Mouse (Mus musculus) adrenal gland, postnatal 36 days (tissue): ENCODE results near the gene Mapk13. TPM values are rescaled to one million over a fixed set of nuclear protein-coding genes. Genes with fewer than 3 reads are reported as not detected.
"Not testable (repeated sequence)": the region's sequence is repeated elsewhere in the genome, so short reads cannot be mapped to it uniquely, and the experiment has no call there.

Experiments used
- DNase-seq, 2 experiments: peaks; one replicate each; pipeline ENCODE4 v3.0.0; 2021; ENCODE audit warnings: mixed read lengths in 1 of 2
- total RNA-seq, 2 experiments: library from RNA; stranded (reverse); gene quantifications; 2 replicates each; pipeline ENCODE4 v1.2.3; 2021

Mapk13 gene
- total RNA-seq, 2 experiments from 2014 or later, result 77.9 to 267 TPM

- no peak for DNase-seq
Observed at GRCm38 (mm10) chr17:28814529-28815097, 45.5 kb downstream of the Mapk13 start.

DNA sequence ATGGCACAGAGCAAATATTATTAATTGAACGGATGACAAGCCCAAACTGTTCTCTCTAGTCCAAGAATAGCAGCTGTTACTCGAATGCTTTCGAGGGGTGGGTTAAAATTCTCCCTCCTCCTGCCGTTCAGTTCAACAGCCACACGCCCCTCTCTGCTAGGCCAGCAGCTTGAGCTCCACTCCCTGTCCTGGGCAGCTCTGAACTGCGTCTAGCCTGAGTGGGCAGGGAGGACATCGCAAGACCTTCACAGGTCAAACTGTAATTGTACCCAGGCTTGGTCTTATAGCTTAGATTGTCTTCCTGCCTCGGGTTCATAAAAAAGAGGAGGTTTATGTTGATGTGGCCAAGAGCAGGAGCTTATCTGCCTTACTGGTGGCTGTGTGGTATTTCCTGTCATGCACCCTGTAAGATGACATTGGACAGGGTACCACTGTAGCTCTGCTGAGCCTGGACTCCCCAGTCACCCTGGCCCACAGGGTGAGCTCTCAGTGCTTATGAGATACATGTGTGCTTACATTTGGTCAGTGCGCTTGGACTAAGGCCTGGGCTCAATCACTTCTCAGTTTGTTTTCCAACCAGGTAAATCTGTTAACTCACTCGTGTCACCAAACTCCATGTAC is 46.4 kb downstream of the Mapk13 start:
- no peak for DNase-seq

DNA sequence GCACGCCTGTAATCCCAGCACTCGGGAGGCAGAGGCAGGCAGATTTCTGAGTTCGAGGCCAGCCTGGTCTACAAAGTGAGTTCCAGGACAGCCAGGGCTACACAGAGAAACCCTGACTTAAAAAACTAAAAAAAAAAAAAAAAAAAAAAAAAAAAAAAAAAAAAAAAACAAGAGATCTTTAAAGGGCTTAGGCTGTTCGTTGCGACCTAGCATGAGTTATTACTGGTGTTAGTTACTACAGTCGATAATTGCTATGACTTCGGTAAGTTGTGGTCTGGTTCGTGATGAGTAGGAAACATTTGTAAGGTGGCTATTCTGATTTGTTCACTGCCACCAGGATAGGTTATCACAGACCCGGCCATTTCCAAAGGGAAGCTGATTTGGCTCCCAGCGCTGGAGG is 47.2 kb downstream of the Mapk13 start:
- DNase-seq, result not testable (repeated sequence)

- DNase-seq, result no peak
Observed at GRCm38 (mm10) chr17:28816875-28817811, 48.0 kb downstream of the Mapk13 start.

GRCm38 (mm10) chr17:28820189-28820588 is 51.1 kb downstream of the Mapk13 start:
- no peak for DNase-seq

DNA sequence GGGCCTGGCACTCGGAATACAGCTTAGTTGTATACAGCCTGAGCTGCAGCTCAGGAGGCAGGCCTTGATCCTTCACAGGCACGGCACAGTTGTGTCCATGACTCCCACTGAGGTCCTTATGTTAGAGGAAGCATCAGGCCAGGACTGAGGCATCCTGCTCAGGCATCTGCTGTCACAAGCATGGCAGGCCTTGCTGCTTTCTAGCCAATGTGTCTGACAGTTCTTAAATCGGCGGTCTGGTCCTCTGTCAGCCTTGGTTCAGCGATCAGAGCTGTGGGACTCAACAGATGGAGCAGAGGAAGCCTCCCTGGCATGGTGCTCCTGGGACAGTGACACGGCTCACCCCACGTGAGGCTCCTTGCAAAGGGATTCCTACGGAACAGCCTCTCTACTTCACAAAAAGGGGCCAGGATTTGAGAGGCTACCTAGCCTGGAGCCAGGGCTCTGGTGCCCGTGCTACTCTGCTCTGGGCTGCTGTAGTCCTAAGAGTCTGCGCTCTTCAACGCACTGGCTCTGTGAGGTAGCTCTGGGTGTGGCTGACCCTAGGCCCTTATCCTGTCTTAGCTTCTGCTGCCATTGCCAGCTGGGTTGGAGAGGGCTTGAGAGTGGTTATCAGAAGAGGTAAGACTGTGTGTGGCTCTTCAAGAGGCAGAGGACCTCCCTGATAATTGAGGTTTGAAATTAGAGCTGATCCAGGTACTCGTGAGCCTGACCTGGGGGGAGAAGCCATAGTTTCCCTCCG is 54.1 kb downstream of the Mapk13 start:
- no peak for DNase-seq

DNA sequence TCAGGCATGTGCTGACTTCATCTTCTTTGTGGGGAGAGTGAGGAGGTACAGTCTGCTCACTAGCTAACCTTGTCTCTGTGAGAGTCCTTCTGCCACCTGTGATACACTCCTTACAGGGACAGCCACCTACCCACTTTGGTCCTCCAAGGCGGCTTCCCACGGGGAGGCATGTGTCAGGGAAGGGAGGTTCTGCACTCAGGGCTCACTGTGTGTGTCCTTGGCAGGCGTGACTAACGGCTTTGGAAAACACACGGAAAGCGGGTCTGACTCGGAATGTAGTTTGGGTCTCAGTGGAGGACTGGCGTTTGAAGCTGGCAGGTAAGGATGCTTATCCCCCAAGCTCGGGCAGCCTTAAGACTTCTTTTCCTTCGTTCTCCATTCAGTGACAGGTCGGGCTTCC is 54.7 kb downstream of the Mapk13 start:
- peak; percentile 46 to 49 for DNase-seq

DNA sequence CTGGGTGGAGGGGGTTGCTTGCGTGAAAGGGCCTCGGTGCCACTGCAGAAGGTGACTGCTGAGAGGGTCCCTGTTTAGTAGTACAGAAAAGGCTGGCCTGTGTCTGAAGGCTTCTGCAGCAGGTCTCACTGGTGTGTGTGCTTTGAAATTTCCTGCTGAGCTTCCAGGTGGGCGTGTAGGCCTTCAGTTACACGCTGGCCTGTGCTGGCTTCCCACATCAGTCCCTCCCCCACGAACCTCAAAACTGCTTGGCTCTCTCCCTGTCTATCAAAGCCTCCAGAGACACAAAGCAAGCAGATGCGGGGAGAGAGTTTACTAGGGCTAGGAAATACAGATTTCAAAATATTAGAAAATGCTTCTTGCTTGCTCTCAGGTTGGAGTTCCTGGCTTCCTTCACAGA is 55.8 kb downstream of the Mapk13 start:
- no peak for DNase-seq

DNA sequence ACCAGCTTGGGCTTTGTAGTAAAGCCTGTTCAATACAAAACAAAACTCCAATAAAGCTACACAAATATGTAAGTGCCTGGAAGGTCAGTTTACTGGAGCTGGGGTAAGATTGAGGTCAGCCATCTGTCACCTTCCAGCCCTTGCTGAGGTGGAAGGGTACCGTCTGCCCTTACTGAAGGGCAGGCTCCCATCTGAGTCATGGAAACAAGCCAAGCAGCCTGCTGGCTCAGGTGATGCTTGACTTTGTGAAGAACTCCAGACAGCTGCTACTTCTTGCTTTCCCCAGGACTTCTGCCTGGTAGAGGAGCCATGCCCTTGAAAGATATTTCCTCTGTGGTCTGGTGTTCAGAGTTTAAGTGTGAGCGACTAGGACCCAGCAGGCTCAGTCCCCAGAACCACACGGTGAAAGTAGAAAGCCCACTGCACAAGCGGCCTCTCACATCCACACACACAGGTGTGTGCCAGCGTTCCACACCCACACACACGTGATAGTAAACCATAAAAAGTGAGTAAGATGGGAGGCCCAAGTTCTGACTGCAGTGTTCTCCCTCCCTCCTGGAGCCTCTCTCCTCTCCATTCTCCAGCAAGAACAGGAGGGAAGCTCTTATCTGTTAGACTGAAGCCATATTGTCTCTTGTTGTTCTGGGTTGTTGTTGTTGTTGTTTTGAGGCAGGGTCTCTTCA is 56.4 kb downstream of the Mapk13 start:
- no peak for DNase-seq

DNA sequence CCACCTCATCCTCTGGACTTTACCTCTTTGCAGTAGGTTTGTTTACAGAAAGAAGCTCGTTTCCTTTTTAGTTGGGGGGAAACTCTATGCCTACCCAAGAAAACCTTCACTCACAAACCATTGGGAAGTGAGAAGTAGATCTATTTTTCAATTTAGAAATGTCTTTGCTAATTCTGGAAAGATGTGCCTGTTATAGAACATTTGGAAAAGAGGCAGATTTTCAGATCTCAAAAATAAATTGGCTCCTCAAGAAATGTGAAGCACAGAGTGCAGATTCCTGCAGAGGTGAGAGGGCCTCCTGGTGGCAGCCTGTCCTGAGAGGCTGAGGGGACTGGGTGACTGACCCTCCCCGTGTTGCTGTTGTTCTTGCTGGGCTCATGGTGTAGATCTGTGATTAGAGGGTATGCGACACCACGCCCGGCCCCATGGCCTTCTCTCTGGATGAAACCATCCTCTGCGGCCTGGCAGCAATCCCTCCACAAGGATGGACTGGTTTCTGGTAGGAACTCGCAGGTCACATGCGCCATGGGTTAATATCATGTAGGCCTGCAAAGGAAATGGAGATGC is 58.7 kb downstream of the Mapk13 start:
- no peak for DNase-seq

DNA sequence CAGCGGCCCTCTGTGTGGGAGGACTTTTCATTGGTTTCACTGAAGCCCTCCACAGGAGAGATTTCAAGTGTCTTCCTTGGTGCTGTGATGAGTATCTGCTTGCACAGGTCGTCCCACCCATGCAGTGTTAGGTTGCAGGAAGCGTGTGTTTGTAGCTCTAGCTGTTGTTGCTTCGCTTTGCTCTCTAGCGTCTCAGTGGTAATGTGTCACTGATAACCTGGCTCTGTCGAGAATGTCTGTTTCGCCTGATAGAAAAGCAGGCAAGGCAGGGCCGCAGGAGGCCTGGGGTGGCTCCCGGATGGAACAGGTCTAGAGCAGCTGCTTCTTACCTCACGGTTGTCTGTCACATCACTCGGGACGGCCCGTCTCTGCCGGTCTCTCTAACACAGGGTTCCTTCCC is 60.0 kb downstream of the Mapk13 start:
- no peak for DNase-seq

Other genes starting within 250 kb of the Mapk13 start
- not detected for gene Armc12, start 238.5 kb upstream of the Mapk13 start, total RNA-seq
- not detected for gene Clpsl2, start 219.9 kb upstream of the Mapk13 start, total RNA-seq
- not detected for gene Clps, start 208.5 kb upstream of the Mapk13 start, total RNA-seq
- 1 to 10 TPM; 1.3 to 1.8 TPM for gene Lhfpl5, start 193.7 kb upstream of the Mapk13 start, total RNA-seq
- gene Srpk1, start 146.6 kb upstream of the Mapk13 start, total RNA-seq, result 10 to 100 TPM; 57.6 to 69.1 TPM
- 1 to 10 TPM; 1.2 to 2.2 TPM for gene Slc26a8, start 79.1 kb upstream of the Mapk13 start, total RNA-seq
- gene Mapk14, start 78.0 kb upstream of the Mapk13 start, total RNA-seq, result 10 to 100 TPM; 66.1 to 84.1 TPM
- 1 to 10 TPM; 1.1 to 1.2 TPM for gene AC170998.1, start 43.2 kb upstream of the Mapk13 start, total RNA-seq
- 100 to 1,000 TPM in 1 of 2 experiments, 10 to 100 TPM in 1; 64.8 to 101 TPM for gene Brpf3, start 31.8 kb downstream of the Mapk13 start, total RNA-seq
- under 1 TPM in 1 of 2 experiments, not detected in 1; 0.23 TPM for gene Pnpla1, start 89.1 kb downstream of the Mapk13 start, total RNA-seq
- gene 4930539E08Rik, start 146.0 kb downstream of the Mapk13 start, total RNA-seq, result not detected
- not detected for gene Pxt1, start 174.5 kb downstream of the Mapk13 start, total RNA-seq
- gene Kctd20, start 182.7 kb downstream of the Mapk13 start, total RNA-seq, result 10 to 100 TPM; 54.8 to 60.0 TPM
- 10 to 100 TPM; 53.4 to 55.9 TPM for gene Stk38, start 238.7 kb downstream of the Mapk13 start, total RNA-seq